Mouse (Mus musculus): ENCODE measurements around the gene Rgs7bp. TPM values are rescaled to one million over a fixed set of nuclear protein-coding genes. Genes with fewer than 3 reads are reported as not detected.

The Rgs7bp gene
- polyA plus RNA-seq (2012; ENCODE audit: insufficient read depth, insufficient read length, low replicate concordance, missing spikeins), result not detected in 2 replicates

DNA sequence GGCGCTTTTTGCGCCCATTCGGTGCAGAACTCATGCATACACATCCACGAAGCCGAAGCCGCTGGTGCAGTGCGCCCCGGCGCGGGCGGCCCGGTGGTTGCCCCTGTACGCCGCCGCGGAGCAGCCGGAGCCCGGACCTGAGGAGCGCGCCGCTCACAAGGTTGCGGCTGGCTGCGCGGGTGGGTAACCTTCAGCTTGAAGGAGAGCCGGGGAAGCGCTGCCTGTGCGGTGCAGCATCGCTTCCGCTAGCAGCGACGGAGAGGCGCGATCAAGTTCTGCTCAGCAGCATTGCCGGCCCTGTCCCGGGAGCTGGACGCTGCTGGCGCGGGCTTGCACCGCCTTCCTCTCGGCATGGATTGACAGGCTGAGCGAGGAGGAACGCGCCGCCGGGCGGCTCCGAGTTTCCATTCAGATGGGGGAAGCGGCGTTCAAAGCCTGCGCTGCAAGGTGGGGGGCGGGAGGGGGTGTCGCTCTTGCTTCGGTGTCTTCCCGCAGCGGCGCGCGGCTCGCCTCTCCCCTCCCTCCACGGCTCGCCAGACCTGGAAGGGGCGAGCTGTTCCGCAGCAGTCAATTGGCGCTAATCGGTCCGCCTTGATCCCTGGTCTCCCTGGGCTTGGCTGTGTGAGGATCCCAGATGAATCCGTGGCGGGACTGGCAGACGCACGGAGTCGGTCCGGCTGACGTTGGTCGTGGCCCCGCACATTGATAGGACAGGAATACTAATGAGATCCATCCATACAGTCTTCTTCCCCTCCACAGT is at the start of gene Rgs7bp:
Gene Rgs7bp, minus strand, starts transcription at position 750 of the 760 bp plus-strand sequence.
- H3K27ac ChIP-seq (ENCODE audit: insufficient read depth, low read depth, low read length), result peak within 1 kb of the TSS; percentile 79
- under 1% methylated on average over 75 of the region's 75 CpGs for WGBS
- H3K4me3 ChIP-seq (ENCODE audit: insufficient read depth, low read depth, low read length), result peak within 1 kb of the TSS; percentile 65
- TF ChIP-seq CTCF (IDR thresholded peaks at IDR 0.05; ENCODE audit: insufficient read depth, low read depth, low read length), result no peak
- peak; percentile 49; the same call in 1 of the 2 replicates for TF ChIP-seq POLR2A (IDR thresholded peaks at IDR 0.05; ENCODE audit: insufficient read depth, low read depth, low read length)
- no peaks in the 10 kb centered on the region for H3K4me1 ChIP-seq (ENCODE audit: control insufficient read depth, insufficient read depth, low read length)

DNA sequence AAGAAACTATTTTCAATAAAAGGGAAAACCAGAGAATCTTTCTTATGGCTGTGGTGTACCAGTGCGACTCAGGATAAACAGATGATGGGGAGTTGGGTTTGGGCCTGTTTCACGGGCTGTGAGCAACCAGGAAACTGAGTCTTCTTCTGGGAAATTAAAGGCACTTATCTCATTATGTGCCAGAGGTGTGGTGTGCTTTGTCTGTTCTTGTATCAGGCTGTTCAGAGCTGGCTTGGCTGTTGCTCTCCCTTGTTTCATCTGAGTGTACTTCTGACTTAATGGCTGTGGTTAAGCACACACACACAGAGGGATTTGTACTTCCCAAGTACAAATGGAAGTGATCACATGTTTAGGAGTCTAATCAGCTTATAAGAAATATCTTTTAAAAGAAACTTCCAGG is 49.7 kb upstream of the Rgs7bp start:
- H3K4me3 ChIP-seq (ENCODE audit: insufficient read depth, low read depth, low read length), result no peak overlapping the region
- no peaks in the 10 kb centered on the region for H3K4me1 ChIP-seq (ENCODE audit: control insufficient read depth, insufficient read depth, low read length)
- no peak overlapping the region for H3K27ac ChIP-seq (ENCODE audit: insufficient read depth, low read depth, low read length)
- WGBS, result 94% methylated on average over 2 of the region's 2 CpGs
- no peak for TF ChIP-seq POLR2A (IDR thresholded peaks at IDR 0.05; ENCODE audit: insufficient read depth, low read depth, low read length)
- no peak for TF ChIP-seq CTCF (IDR thresholded peaks at IDR 0.05; ENCODE audit: insufficient read depth, low read depth, low read length)

DNA sequence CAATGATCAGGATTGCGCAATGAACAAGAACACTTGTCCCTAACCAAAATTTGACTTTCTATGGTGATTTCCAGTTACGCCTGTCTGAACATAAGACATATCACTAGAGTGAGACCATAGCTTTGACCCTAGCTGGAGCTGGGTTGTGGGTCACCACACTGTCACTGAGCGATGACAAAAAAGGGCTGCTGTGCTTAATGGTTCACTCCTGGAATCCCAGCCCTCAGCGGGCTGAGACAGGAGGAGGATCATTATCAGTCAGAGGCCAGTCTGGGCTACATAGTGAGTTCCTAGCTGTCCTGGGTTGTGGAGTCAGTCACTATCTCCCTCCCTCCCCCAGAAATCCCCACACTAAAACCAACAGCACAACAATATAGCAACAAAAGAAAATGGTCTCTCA is 46.0 kb upstream of the Rgs7bp start:
- no peak overlapping the region for H3K27ac ChIP-seq (ENCODE audit: insufficient read depth, low read depth, low read length)
- TF ChIP-seq CTCF (IDR thresholded peaks at IDR 0.05; ENCODE audit: insufficient read depth, low read depth, low read length) (no peak), POLR2A (IDR thresholded peaks at IDR 0.05; ENCODE audit: insufficient read depth, low read depth, low read length) (no peak)
- H3K4me3 ChIP-seq (ENCODE audit: insufficient read depth, low read depth, low read length), result no peak overlapping the region
- WGBS, result 91% methylated on average over 4 of the region's 4 CpGs
- H3K4me1 ChIP-seq (ENCODE audit: control insufficient read depth, insufficient read depth, low read length), result no peaks in the 10 kb centered on the region

DNA sequence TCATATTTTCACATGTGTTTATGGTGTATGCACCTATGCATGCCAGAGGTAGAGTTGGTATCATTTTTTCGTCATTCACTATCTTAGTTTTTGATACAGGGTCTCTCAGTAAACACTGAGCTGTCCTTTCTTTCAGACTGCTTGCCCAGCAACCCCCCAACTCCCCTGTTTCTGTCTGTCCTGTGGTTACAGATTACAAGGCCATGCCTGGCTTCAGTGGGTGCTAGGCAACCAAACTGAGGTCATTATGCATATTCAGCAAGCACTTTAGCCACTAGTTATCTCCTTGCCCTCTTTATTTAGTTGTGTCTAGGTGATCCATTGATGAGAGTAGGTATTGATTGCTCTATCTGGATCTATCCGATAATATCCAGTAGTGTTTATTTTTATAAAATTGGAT is 41.6 kb upstream of the Rgs7bp start:
- Histone ChIP-seq H3K4me3 (ENCODE audit: insufficient read depth, low read depth, low read length) (no peak overlapping the region), H3K4me1 (ENCODE audit: control insufficient read depth, insufficient read depth, low read length) (no peaks in the 10 kb centered on the region), H3K27ac (ENCODE audit: insufficient read depth, low read depth, low read length) (no peak overlapping the region)
- WGBS, result 91% methylated on average over 2 of the region's 2 CpGs
- no peak for TF ChIP-seq POLR2A (IDR thresholded peaks at IDR 0.05; ENCODE audit: insufficient read depth, low read depth, low read length)
- no peak for TF ChIP-seq CTCF (IDR thresholded peaks at IDR 0.05; ENCODE audit: insufficient read depth, low read depth, low read length)

DNA sequence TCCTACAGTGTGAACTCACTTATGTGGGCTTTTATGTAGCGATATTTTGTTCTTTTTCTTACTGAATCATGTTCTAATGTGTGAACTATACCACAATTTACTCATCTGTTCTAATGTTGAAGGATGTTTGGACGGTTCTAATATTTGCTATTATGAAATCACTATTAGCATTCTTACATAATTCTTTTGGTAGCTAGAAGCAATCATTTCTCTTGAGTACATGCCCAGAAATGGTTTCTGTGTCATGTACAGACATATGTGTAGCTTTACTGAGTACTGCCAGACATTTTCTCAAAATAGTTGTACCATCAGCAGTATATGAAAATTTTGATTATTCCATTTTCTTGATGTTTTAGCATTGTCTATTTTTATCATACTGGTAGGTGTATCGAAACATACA is 34.5 kb upstream of the Rgs7bp start:
- Histone ChIP-seq H3K27ac (ENCODE audit: insufficient read depth, low read depth, low read length) (no peak overlapping the region), H3K4me1 (ENCODE audit: control insufficient read depth, insufficient read depth, low read length) (no peaks in the 10 kb centered on the region), H3K4me3 (ENCODE audit: insufficient read depth, low read depth, low read length) (no peak overlapping the region)
- 90% methylated on average over 3 of the region's 3 CpGs for WGBS
- TF ChIP-seq CTCF (IDR thresholded peaks at IDR 0.05; ENCODE audit: insufficient read depth, low read depth, low read length), result no peak
- TF ChIP-seq POLR2A (IDR thresholded peaks at IDR 0.05; ENCODE audit: insufficient read depth, low read depth, low read length), result no peak

DNA sequence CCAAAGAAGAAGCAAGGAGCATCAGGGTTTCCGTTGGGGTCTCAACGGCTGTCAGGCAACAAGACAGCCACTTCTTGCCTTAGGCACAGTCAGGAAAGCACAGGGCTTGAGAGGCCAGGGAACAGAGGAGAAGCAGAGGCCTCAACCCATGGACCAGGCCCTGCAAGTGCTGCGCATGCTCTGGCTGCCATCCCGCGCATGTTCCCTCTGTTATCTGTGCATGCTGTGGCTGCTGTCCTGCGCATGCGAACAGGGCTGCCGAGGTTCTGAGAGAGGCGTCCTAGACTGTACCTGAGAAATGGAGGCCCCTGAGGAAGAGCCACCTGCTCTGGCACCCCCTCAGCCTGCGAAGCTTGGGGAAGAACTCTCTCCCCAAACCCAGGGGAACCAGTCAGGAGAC is 27.1 kb upstream of the Rgs7bp start, which contains the start of gene 4933425L06Rik:
Gene 4933425L06Rik, plus strand, starts transcription at position 261 of the 400 bp plus-strand sequence.
- Histone ChIP-seq H3K4me1 (ENCODE audit: control insufficient read depth, insufficient read depth, low read length) (no peaks in the 10 kb centered on the region), H3K27ac (ENCODE audit: insufficient read depth, low read depth, low read length) (no peak within 1 kb of the TSS), H3K4me3 (ENCODE audit: insufficient read depth, low read depth, low read length) (no peak within 1 kb of the TSS)
- no peak for TF ChIP-seq POLR2A (IDR thresholded peaks at IDR 0.05; ENCODE audit: insufficient read depth, low read depth, low read length)
- TF ChIP-seq CTCF (IDR thresholded peaks at IDR 0.05; ENCODE audit: insufficient read depth, low read depth, low read length), result no peak
- 94% methylated on average over 10 of the region's 10 CpGs for WGBS

DNA sequence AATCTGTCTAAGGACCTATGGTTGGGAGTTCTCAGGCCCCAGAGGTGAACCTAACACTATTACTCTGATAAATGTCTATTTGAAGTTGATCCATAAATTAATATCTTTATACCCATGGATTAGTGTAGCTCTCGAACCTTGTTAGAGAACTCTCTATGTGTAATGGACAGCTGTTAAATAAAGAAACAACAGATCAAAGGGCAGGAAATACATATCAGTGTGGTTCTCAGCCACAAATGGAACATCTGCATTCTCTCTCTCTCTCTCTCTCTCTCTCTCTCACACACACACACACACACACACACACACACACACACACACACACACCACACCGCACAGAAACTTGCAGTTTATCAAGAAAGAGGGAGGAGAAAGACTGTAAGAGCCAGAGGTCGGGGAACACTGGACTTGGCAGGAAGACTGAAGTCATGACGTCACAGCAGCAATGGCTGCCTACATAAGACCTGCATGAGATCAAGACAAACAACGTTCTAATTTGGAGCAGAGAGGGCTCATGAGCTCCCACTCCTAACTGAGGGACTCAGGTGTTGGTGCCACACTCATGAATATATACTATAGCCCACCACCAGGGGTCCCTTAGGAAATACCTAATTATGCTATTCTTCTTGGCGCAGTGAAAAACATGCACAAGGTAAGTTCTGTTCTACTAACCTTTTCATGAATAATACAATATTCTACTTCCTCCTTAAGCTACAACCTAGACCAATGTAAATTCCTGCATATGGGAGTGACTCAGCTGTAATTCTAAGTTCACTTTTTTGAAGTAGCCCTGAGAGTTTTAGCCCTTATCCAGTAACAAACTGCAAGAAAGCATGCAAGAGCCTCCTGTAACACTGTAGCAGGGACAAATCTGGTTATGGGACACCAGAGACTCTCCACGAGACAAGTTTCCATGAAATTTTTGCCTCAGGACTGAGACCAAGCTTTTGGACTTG is 12.4 kb upstream of the Rgs7bp start:
- H3K4me1 ChIP-seq (ENCODE audit: control insufficient read depth, insufficient read depth, low read length), result no peaks in the 10 kb centered on the region
- WGBS, result 69% methylated on average over 7 of the region's 7 CpGs
- no peak for TF ChIP-seq CTCF (IDR thresholded peaks at IDR 0.05; ENCODE audit: insufficient read depth, low read depth, low read length)
- TF ChIP-seq POLR2A (IDR thresholded peaks at IDR 0.05; ENCODE audit: insufficient read depth, low read depth, low read length), result no peak
- H3K27ac ChIP-seq (ENCODE audit: insufficient read depth, low read depth, low read length), result no peak overlapping the region
- no peak overlapping the region for H3K4me3 ChIP-seq (ENCODE audit: insufficient read depth, low read depth, low read length)

DNA sequence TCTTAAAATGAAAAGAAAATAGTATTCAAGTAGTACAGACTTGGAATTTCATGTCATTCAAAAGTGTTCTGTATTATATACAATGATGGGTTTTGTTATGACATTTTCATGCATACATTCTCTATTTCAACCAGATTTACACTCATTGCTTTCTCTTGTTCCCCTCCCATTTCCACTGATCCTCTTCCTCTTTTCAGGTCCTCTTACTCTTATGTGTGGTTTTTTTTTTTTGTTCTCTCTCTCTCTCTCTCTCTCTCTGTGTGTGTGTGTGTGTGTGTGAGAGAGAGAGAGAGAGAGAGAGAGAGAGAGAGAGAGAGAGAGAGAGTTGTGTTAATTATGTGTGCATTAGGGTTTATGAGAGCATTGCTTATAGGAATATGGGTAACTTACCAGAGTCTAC is 11.4 kb upstream of the Rgs7bp start:
- H3K4me3 ChIP-seq (ENCODE audit: insufficient read depth, low read depth, low read length), result no peak overlapping the region
- TF ChIP-seq CTCF (IDR thresholded peaks at IDR 0.05; ENCODE audit: insufficient read depth, low read depth, low read length) (no peak), POLR2A (IDR thresholded peaks at IDR 0.05; ENCODE audit: insufficient read depth, low read depth, low read length) (no peak)
- no peak overlapping the region for H3K27ac ChIP-seq (ENCODE audit: insufficient read depth, low read depth, low read length)
- H3K4me1 ChIP-seq (ENCODE audit: control insufficient read depth, insufficient read depth, low read length), result no peaks in the 10 kb centered on the region

DNA sequence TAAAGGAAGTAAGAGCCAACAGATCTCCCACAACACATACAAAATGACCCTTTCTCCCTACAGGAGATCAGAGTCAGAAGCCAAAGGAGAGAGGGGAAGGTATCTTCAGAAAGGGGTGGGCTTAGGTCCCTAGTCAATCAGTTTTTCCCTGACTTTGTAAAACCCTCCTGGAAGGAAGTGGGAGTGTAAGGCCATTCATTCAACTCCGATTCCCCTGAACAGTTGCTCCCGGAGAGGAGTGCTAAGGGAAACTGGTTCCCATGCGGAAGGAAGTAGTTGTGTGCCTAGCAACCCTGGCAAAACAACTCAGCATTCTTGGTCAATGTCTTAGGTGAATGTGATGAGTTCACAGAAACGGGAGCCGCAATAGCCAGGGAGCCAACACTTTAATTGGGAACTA is 644 bp upstream of the Rgs7bp start:
- 18% methylated on average over 5 of the region's 5 CpGs for WGBS
- H3K4me3 ChIP-seq (ENCODE audit: insufficient read depth, low read depth, low read length), result no peak overlapping the region
- no peaks in the 10 kb centered on the region for H3K4me1 ChIP-seq (ENCODE audit: control insufficient read depth, insufficient read depth, low read length)
- H3K27ac ChIP-seq (ENCODE audit: insufficient read depth, low read depth, low read length), result no peak overlapping the region
- TF ChIP-seq POLR2A (IDR thresholded peaks at IDR 0.05; ENCODE audit: insufficient read depth, low read depth, low read length), result no peak
- no peak for TF ChIP-seq CTCF (IDR thresholded peaks at IDR 0.05; ENCODE audit: insufficient read depth, low read depth, low read length)
